Mouse (Mus musculus) ES-CJ7 (cell line): ENCODE measurements around the gene H2-Q2.
"Not testable (repeated sequence)": the region's sequence is repeated elsewhere in the genome, so short reads cannot be mapped to it uniquely, and the experiment has no call there.

Experiments used
- DNase-seq: peaks from one replicate; pipeline ENCODE4 v3.0.0; 2011; ENCODE audit warnings: low read depth, low spot score

The H2-Q2 gene

DNA sequence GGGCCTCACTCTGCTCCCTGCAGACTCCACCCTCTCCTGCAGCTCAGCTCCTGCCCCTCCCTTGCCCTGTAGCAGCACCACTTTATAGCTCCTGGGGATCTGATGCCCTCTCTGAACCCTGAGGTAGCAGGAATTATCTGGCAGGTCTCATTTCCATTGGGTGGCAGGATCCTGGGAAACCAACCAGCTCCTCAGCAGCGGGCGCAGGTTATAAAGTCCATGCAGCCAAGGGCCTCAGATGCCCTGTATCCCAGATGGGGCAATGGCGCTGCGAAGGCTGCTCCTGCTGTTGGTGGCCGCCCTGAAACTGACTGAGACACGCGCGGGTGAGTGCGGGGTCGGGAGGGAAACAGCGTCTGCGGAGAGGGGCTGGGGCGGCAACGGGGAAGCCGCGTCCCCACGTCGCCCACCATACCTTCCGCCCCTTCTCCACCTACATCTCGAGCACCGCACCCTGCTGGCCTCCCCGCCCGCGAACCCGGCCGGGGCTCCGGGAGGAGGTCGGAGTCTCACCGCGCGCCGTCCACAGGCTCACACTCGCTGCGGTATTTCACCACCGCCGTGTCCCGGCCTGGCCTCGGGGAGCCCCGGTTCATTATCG lies at the start of gene H2-Q2:
Gene H2-Q2, plus strand, starts transcription at position 172 of the 601 bp plus-strand sequence.
- no peak for DNase-seq

DNA sequence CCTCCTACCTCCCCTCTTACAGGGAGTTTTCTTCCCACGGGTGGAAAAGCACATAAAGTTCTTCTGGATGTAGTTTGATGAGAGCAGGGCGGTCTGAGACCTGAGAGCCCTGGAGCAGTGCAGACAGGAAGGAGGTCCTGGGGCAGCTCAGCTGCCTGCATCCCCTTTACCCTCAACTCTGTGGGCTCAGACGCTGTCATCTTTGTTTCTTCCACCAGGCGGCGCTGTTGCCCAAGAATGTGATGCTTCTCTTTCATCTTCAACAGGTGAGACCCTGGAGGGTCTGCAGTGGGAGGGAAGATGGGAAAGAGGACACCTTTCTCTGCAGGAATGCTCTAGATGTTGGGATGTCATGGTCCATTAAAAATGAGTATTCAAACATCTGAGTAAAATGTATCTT lies 46.2 kb upstream of the H2-Q2 start:
- peak; percentile 57 for DNase-seq

DNA sequence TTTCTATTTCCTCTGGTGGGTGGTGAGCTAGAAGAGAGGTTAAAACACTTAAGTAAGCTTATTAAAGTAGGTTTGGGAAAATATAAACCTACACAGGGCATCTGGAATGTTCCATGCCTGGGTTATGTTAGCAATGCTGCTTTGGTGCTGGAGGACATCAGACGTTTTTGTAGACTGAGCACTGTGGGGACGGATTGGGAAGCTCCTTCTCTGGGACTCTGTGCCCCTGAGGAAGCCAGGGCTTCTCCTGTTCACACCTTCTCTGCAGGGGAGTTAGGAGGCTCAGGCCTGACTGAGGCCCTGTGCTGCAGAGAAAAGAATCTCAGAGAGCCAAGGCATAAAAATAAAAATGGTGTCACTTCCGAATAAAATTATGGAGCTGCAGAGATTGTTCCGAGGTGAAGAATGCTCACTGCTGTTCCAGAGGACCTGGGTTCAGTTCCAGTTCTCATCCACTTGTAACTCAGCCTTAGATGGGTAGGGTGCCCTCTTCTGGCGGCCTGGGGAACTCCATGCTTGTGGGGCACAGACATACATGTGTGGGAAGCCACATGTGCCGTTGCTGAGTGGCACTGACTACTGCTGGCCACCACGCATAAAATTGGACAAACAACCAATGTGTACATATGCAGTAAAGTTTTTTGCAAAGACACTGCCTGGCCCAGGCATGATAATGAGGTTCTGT lies 41.6 kb upstream of the H2-Q2 start:
- DNase-seq, result peak; percentile 51

DNA sequence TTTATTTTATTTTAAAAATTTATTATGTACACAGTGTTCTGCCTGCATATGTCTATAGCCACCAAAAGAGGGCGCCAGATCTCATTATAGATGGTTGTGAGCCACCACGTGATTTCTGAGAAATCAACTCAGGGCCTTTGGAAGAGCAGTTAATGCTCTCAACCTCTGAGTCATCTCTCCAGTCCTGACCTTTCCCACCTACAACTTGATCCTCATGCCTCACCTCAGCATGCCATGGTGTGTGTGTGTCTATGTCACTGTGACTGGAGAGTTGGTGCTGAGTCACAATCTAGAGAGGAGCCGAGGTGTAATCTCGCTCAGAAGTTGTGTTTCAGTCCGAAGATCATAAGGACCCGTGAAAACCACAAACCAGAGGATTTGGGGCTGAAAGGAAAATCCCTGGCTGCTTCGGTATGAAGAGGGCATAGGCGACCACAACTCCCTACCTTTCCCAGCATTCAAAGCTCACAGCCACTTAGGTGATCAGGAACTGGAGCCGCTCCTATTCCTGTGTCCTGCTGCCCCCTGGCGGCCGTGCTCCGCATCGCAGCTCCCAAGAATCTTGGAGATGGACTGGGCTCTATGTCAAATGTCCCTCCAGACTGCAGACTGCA lies 40.3 kb upstream of the H2-Q2 start:
- DNase-seq, result peak; percentile 82

DNA sequence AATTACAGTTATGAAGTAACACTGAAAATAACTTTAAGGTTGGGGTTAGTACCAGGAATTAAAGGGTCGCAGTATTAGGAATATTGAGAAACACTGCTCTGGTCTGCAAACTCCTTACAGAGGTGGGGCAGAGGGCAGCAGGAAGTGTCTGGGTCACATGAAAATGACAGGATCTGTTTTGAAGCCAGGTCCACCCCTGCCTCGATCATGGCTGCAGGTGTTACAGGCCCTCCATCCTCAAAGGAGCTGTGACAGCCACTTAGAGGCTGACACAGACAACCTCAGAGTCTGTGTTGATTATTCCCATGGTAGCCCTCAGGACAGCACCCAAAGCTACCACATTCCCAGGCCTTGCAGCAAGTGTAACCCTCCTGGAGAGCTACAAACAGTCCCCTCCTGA lies 38.8 kb upstream of the H2-Q2 start:
- no peak for DNase-seq

DNA sequence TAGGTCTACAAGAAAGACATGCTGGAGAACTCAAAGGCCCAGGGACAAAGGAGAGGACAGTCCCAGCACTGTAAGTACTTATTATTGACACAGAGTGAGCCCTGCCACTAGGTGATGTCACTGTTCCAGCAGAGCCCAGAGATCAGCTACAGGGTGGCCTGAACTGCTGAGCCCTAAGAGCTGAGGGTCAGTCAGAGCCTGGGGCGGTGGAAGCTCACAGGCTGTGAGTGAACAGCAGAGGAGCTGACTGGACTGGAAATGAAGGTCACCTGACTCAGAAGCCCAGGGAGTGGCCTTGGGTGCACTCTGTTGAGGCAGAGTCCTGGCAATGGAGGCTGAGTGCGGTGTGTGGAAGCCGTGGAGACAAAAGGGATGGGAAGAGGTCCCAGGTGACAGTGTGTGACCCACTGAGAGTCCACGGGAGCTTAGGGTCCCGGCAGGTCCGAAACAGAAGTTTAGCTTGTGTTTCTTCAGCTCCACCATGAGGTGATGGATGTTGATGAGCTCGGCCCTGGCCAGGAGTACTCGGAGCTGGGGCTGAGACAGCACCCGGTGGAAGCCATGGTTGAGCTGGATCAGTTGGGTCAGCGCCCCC lies 38.2 kb upstream of the H2-Q2 start:
- DNase-seq, result no peak

DNA sequence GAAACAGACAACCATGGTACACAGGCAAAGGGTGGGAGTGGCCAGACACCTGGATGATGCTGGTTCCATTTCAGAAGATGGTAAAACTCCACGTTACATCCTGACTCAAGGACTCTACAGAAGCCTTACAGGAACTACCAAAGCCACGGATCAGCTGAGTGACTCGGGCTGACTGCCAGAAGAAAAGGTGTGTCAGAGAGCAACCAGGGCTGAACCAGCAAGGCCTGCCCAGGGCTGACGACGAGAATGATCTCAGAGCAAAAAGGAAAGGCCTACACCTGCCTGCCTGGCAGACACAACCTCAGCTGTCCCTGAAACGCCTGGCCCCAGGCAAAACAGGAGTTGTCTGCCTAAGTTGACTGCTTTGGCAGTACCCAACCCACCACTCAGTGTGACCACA lies 37.6 kb upstream of the H2-Q2 start:
- no peak for DNase-seq

DNA sequence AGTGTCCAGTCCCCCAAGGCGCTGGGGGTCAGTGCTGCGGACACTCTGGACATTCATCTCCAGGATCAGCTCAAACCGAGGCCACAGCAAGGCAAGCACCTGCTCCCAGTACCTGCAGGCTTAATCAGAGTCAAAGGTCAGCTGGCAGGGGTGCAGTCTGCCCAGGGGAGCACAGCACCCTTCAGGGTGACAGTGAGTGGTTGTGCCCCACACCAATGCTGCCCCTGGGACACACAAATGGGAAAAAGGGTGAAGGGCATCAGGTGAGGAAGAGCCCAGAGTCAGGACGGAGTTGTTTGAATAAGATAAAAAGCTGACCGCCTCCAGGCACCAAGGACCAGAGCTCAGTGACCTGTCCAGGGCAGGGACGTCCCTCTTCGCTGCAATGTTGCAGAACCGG lies 37.1 kb upstream of the H2-Q2 start:
- DNase-seq, result not testable (repeated sequence)

DNA sequence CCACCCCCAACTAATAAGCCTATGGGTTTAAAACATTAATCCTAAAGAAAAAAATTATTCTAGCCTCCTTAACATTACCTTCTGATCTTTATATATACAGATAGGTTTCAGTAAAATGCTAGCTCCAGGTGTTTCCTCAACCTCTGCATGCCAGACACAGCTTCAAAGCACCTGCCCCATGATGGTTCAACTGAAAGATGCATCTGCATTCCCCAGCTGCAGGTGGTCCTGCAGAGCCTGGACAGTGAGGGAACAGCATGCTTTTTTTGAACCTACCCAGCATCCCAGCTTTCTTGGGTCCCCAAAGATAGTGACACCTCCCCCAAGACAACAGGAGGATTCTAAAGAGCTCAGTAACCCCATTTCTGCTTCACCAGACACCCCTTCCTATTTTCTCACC lies 23.4 kb upstream of the H2-Q2 start:
- no peak for DNase-seq

DNA sequence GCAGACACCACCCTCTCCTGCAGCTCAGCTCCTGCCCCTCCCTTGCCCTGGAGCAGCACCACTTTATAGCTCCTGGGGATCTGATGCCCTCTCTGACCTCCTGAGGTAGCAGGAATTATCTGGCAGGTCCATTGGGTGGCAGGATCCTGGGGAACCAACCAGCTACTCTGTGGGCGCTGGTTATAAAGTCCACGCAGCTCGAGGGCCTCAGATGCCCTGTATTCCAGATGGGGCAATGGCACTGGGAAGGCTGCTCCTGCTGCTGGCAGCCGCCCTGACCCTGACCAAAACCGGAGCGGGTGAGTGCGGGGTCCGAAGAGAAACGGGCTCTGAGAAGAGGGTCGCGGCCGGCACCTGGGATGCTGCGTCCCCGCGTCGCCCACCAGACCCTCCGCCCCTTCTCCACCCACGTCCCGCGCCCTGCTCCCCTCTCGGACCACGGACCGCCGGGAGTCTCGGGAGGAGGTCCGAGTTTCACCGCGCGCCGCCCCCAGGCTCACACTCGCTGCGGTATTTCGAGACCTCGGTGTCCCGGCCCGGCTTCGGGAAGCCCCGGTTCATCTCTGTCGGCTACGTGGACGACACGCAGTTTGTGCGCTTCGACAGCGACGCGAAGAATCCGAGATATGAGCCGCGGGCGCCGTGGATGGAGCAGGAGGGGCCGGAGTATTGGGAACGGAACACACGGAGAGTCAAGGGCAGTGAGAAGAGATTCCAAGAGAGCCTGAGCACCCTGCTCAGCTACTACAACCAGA lies 21.5 kb upstream of the H2-Q2 start, which contains the start of gene H2-Q1:
Gene H2-Q1, plus strand, starts transcription at position 79 of the 755 bp plus-strand sequence.
- DNase-seq, result no peak

DNA sequence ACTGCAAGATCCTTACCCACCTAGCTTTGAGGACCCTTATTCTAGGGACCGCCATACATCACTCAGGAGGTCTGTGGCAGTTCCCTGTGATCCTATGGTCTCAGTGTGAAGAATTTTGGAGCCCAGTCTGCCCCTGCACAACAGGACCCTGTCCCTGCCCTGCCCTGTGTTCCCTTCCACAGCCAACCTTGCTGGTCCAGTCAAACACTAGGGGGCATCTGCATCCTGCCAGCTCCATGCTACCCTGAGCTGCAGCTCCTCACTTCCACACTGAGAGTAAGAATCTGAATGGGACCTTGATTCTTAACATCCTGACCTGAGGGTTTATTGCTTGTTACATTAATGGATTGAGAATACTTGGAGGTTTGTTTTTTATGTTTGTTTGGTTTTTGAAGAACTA lies 16.9 kb upstream of the H2-Q2 start:
- DNase-seq, result not testable (repeated sequence)

DNA sequence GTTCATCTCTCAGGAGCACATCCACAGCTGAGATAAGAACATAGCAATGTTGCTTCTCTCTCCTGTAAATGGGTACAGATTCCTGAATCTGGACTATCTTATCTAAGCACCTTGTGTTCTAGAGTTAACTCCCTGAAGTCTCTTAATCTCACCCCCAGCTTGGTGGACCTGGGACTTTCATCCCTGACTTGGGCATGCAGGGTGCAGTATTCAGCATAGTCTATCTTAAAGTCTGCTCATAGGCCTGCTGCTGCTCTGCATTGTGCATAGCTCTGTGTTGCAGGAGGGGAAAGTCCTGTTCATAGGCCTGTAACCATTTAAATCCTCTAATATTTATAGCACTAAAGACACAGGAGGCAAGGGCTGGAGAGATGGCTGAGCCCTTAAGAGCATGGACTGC lies 16.0 kb upstream of the H2-Q2 start:
- DNase-seq, result not testable (repeated sequence)

DNA sequence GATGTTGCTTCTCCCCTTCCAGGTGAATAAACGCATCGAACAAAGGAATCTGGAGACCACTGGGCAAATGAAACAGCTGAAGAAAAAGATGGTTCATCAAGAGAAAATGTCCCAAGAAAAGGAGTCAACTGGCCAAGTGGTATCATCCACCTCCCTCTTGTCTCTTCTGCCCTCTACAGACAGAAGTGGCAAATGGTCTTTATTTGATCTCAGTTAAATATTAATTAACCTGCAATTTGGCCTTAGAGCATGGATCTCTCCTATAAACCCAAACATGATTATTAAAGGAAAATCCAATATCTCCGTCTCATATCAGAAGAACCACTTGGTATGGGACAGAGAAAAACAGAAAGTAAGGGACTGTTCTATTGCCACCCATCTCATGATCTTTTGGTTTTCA lies 12.3 kb upstream of the H2-Q2 start:
- DNase-seq, result not testable (repeated sequence)

DNA sequence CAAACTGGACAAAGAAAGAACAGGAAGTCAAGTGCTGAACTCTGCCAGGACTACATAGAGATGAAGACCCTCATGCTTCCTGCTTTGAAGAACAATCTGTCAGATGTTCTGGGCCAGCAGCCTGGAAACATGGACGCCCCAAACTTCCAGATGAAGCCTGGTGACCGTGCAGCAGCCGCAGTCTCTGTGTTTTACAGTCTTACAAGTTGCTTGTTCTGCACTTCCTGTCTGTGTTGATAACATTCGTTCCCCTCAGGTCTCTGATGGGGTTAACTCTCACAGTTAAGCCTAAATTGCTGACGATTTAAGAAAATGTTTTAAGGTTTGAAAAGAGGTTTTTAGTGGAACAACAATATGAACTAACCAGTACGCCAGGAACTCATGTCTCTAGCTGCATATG lies 10.5 kb upstream of the H2-Q2 start:
- DNase-seq, result not testable (repeated sequence)

DNA sequence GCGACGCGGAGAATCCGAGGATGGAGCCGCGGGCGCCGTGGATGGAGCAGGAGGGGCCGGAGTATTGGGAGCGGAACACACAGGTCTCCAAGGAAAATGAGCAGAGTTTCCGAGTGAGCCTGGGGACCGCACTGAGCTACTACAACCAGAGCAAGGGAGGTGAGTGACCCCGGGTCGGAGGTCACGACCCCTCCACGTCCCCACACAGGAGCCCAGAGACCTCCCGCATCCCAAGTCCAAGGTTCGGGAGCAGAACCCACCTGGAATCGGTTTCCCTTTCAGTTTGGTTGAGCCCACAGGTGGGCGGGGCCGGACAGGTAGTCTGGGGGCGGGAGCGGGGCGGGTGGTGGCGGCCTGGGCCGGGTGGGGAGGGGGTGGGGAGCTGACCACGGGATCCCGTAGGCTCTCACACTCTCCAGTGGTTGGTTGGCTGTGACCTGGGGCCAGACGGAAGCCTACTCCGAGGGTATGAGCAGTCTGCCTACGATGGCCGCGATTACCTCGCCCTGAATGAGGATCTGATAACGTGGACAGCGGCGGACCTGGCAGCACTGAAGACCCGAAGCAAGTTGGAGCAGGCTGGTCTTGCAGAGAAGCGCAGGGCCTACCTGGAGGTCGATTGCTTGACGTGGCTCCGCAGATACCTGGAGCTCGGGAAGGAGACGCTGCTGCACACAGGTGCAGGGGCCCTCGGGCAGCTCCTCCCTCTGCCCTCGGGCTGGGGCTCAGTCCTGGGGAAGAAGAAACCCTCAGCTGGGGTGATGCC lies 852 bp downstream of the H2-Q2 start:
- DNase-seq, result no peak

DNA sequence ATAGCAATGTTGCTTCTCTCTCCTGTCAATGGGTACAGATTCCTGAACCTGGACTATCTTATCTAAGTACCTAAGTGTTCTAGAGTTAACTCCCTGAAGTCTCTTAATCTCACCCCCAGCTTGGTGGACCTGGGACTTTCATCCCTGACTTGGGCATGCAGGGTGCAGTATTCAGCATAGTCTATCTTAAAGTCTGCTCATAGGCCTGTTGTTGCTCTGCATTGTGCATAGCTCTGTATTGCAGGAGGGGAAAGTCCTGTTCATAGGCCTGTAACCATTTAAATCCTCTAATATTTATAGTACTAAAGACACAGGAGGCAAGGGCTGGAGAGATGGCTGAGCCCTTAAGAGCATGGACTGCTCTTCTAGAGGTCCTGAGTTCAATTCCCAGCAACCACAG lies 5.6 kb downstream of the H2-Q2 start:
- DNase-seq, result not testable (repeated sequence)

DNA sequence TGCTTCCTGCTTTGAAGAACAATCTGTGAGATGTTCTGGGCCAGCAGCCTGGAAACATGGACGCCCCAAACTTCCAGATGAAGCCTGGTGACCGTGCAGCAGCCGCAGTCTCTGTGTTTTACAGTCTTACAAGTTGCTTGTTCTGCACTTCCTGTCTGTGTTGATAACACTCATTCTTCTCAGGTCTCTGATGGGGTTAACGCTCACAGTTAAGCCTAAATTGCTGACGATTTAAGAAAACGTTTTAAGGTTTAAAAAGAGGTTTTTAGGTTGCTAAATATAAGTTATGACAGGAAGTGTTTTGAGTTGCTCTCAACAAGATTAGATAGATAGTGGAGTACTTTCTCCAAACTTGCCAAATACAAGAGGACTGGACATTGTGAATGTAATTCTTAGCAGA lies 11.2 kb downstream of the H2-Q2 start:
- DNase-seq, result not testable (repeated sequence)

DNA sequence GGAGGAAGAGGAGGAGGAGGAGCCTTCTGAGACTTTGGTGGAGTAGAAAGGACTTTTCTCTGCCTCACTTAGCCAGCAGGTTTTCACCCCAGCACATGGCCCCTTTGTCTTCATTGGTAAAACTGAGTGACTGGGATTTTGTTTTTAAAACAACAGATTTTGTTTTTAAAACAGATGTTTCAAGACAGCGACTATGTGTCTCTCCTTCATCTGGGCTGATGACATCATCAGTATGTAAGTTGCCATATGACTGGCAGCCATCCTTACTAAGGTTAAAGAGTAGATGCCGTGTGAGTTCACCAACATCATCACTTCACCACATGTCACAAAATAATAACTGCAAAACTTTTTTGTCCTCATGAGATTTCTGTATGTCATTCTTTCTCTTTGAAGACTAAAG lies 12.0 kb downstream of the H2-Q2 start:
- no peak for DNase-seq

DNA sequence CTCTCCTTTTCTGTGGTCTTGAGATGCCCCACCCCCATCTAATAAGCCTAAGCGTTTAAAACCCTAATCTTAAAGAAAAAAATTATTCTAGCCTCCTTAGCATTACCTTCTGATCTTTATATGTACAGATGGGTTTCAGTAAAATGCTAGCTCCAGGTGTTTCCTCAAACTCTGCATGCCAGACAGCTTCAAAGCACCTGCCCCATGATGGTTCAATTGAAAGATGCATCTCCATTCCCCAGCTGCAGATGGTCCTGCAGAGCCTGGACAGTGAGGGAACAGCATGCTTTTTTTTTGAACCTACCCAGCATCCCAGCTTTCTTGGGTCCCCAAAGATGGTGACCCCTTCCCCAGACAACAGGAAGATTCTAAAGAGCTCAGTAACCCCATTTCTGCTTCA lies 15.0 kb downstream of the H2-Q2 start:
- no peak for DNase-seq

DNA sequence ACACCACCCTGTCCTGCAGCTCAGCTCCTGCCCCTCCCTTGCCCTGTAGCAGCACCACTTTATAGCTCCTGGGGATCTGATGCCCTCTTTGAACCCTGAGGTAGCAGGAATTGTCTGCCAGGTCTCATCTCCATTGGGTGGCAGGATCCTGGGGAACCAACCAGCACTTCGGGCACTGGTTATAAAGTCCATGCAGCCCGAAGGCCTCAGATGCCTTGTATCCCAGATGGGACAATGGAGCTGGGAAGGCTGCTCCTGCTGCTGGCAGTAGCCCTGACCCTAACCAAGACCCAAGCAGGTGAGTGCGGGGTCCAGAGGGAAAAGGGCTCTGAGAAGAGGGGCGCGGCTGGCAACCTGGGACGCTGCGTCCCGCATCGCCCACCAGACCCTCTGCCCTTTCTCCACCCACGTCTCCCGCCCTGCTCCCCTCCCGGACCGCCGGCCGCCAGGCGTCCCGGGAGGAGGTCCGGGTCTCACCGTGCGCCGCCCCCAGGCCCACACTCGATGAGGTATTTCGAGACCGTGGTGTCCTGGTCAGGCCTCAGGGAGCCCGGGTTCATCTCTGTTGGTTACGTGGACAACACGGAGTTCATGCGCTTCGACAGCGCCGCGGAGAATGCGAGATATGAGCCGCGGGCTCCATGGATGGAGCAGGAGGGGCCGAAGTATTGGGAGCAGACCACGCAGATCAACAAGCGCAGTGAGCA lies 16.9 kb downstream of the H2-Q2 start:
- DNase-seq, result no peak

DNA sequence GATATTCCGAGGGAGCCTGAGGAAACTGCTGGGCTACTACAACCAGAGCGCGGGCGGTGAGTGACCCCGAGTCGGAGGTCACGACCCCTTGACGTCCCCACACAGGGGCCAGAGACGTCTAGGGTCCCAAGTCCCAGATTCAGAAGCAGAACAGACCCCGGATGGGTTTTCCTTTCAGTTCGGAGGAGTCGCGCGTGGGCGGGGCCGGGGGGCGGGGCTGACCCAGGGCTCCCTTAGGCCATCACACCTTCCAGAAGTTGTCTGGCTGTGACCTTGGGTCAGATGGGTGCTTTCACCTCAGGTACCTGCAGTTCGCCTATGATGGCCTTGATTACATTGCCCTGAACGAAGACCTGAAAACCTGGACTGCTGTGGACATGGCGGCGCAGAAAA lies 17.4 kb downstream of the H2-Q2 start:
- DNase-seq, result no peak
